Mouse (Mus musculus) liver, embryonic 11.5 days (tissue): ENCODE data around the gene Sec23ip. TPM values are rescaled to one million over a fixed set of nuclear protein-coding genes. Genes with fewer than 3 reads are reported as not detected.
"Not testable (repeated sequence)": the region's sequence is repeated elsewhere in the genome, so short reads cannot be mapped to it uniquely, and the experiment has no call there.

ENCODE experiments used
- ATAC-seq: fragments of 200-750 bp; cut with Nextera tagmentation; replicated peaks from 2 replicates; pipeline ENCODE4 v1.8.0; 2017; ENCODE audit warnings: moderate number of reproducible peaks, mild to moderate bottlenecking, moderate TSS enrichment, moderate library complexity; ENCODE audit not compliant: low FRiP score
- DNase-seq: peaks from one replicate; pipeline ENCODE4 v3.0.0-alpha.2; 2017; ENCODE audit warnings: low spot score
- H3K27ac ChIP-seq: fragments of 300-500 bp; sonication (generic); 2 replicates; pipeline ENCODE4 v1.5.1; 2014; ENCODE audit warnings: mild to moderate bottlenecking, low read depth, low read length, control low read depth
- H3K27me3 ChIP-seq: fragments of 300-500 bp; sonication (generic); replicated peaks from 2 replicates; pipeline ENCODE4 v1.6.1; 2014; ENCODE audit warnings: low read length, mixed read lengths; ENCODE audit not compliant: control insufficient read depth, insufficient read depth
- H3K36me3 ChIP-seq: fragments of 300-500 bp; sonication (generic); 2 replicates; pipeline ENCODE4 v1.6.1; 2014; ENCODE audit warnings: mild to moderate bottlenecking, low read length, moderate library complexity, mixed read lengths; ENCODE audit not compliant: control insufficient read depth, insufficient read depth
- H3K4me1 ChIP-seq: fragments of 300-500 bp; sonication (generic); replicated peaks from 2 replicates; pipeline ENCODE4 v1.6.1; 2014; ENCODE audit warnings: low read length, mixed read lengths; ENCODE audit not compliant: control insufficient read depth, insufficient read depth
- H3K4me2 ChIP-seq: fragments of 300-500 bp; sonication (generic); 2 replicates; pipeline ENCODE4 v1.6.1; 2014; ENCODE audit warnings: mild to moderate bottlenecking, control low read depth, moderate library complexity
- H3K4me3 ChIP-seq: fragments of 300-500 bp; sonication (generic); 2 replicates; pipeline ENCODE4 v1.5.1; 2014; ENCODE audit warnings: low read depth, low read length, control low read depth
- H3K9ac ChIP-seq: fragments of 300-500 bp; sonication (generic); 2 replicates; pipeline ENCODE4 v1.6.1; 2014; ENCODE audit warnings: low read depth, low read length, control low read depth
- H3K9me3 ChIP-seq: fragments of 300-500 bp; sonication (generic); 2 replicates; pipeline ENCODE4 v1.6.1; 2016; ENCODE audit warnings: low read length, inconsistent platforms, mixed read lengths; ENCODE audit not compliant: control insufficient read depth
- WGBS: fragments of 180-500 bp; shearing (Covaris S2); extraction: QIAGEN DNeasy Blood & Tissue Kit; methylation state at CpG from one replicate; pipeline ENCODE4 v1.1.7; 2014; 5-methylcytosine and 5-hydroxymethylcytosine counted together
- polyA plus RNA-seq: library from polyadenylated mRNA; unstranded; fragments of >200 nt; fragmentation: Nextera tagmentation; extraction: Ambion mirVana; gene quantifications from 2 replicates; pipeline ENCODE4 v1.2.1, GENCODE M21; 2014

Gene Sec23ip
- 40.8 and 43.7 TPM in 2 replicates for polyA plus RNA-seq

- H3K36me3 ChIP-seq: peaks cover under 1% of the 10 kb centered on the region; the same call in 1 of the 2 replicates
- no peaks in the 10 kb centered on the region for H3K27me3 ChIP-seq
- H3K4me1 ChIP-seq: peaks cover 41% of the 10 kb centered on the region
- no peaks in the 10 kb centered on the region for H3K9me3 ChIP-seq
- peak within 1 kb of the TSS; percentile 80 for H3K4me2 ChIP-seq
- H3K9ac ChIP-seq: peak within 1 kb of the TSS; percentile 94
- WGBS: under 1% methylated on average over 55 of the region's 55 CpGs
- H3K4me3 ChIP-seq: peak within 1 kb of the TSS; percentile 90
- ATAC-seq (peak; percentile 82), DNase-seq (peak; percentile 92)
- H3K27ac ChIP-seq: peak within 1 kb of the TSS; percentile 87
These were observed at the start of gene Sec23ip for GRCm38 (mm10) chr7:128744684-128745485. Gene Sec23ip, plus strand, starts transcription at chr7:128744943.

- H3K36me3 ChIP-seq: peaks cover 33% of the 10 kb centered on the region
These were observed 44.8 kb upstream of the Sec23ip start for GRCm38 (mm10) chr7:128699959-128700358.

GRCm38 (mm10) chr7:128705735-128706134, 39.0 kb upstream of the Sec23ip start:
- H3K27ac ChIP-seq: no peak overlapping the region

More at GRCm38 (mm10) chr7:128699959-128700358, 44.8 kb upstream of the Sec23ip start:
- H3K4me2 ChIP-seq, H3K9me3 ChIP-seq, H3K27ac ChIP-seq, DNase-seq, H3K4me1 ChIP-seq, H3K4me3 ChIP-seq, H3K9ac ChIP-seq, H3K27me3 ChIP-seq: not testable (repeated sequence)
- WGBS: 73% methylated on average over 6 of the region's 6 CpGs
- ATAC-seq: peak; percentile 62

GRCm38 (mm10) chr7:128717991-128718390, 26.8 kb upstream of the Sec23ip start:
- Histone ChIP-seq H3K4me1 (no peaks in the 10 kb centered on the region), H3K9ac (no peak overlapping the region), H3K4me2 (no peak overlapping the region), H3K27ac (no peak overlapping the region), H3K4me3 (no peak overlapping the region), H3K36me3 (peaks cover 33% of the 10 kb centered on the region), H3K9me3 (no peaks in the 10 kb centered on the region), H3K27me3 (no peaks in the 10 kb centered on the region)
- DNase-seq (no peak), ATAC-seq (no peak)
- 74% methylated on average over 4 of the region's 4 CpGs for WGBS

More at GRCm38 (mm10) chr7:128705735-128706134, 39.0 kb upstream of the Sec23ip start:
- DNase-seq: peak; percentile 59
- ATAC-seq: peak; percentile 61
- Histone ChIP-seq H3K27me3 (no peaks in the 10 kb centered on the region), H3K9ac (no peak overlapping the region), H3K4me3 (no peak overlapping the region), H3K9me3 (no peaks in the 10 kb centered on the region), H3K36me3 (peaks cover 41% of the 10 kb centered on the region), H3K4me2 (no peak overlapping the region), H3K4me1 (no peaks in the 10 kb centered on the region)
- 33% methylated on average over 4 of the region's 4 CpGs for WGBS

GRCm38 (mm10) chr7:128724761-128725160, 20.0 kb upstream of the Sec23ip start:
- H3K36me3 ChIP-seq: peaks cover 2% of the 10 kb centered on the region; the same call in 1 of the 2 replicates
- H3K4me2 ChIP-seq: no peak overlapping the region
- H3K27ac ChIP-seq: no peak overlapping the region
- no peak overlapping the region for H3K4me3 ChIP-seq
- DNase-seq: no peak
- WGBS: 57% methylated on average over 4 of the region's 4 CpGs
- ATAC-seq: peak; percentile 78
- H3K27me3 ChIP-seq: no peaks in the 10 kb centered on the region
- H3K9ac ChIP-seq: no peak overlapping the region
- peaks cover 8% of the 10 kb centered on the region for H3K4me1 ChIP-seq
- no peaks in the 10 kb centered on the region for H3K9me3 ChIP-seq

- Histone ChIP-seq H3K4me3 (no peak overlapping the region), H3K9ac (no peak overlapping the region), H3K4me1 (peaks cover 8% of the 10 kb centered on the region), H3K4me2 (no peak overlapping the region), H3K36me3 (peaks cover 2% of the 10 kb centered on the region; the same call in 1 of the 2 replicates), H3K9me3 (no peaks in the 10 kb centered on the region), H3K27ac (no peak overlapping the region), H3K27me3 (no peaks in the 10 kb centered on the region)
- no peak for DNase-seq
- ATAC-seq: no peak
- 87% methylated on average over 9 of the region's 9 CpGs for WGBS
These were observed 19.6 kb upstream of the Sec23ip start for GRCm38 (mm10) chr7:128725189-128725588.

- H3K27ac ChIP-seq: no peak overlapping the region
- DNase-seq (no peak), ATAC-seq (no peak)
- no peak overlapping the region for H3K9ac ChIP-seq
- no peaks in the 10 kb centered on the region for H3K9me3 ChIP-seq
- peaks cover 10% of the 10 kb centered on the region for H3K4me1 ChIP-seq
- no peak overlapping the region for H3K4me3 ChIP-seq
- no peak overlapping the region for H3K4me2 ChIP-seq
- 81% methylated on average over 10 of the region's 10 CpGs for WGBS
- H3K27me3 ChIP-seq: no peaks in the 10 kb centered on the region
- H3K36me3 ChIP-seq: peaks cover 2% of the 10 kb centered on the region; the same call in 1 of the 2 replicates
These were observed 17.7 kb upstream of the Sec23ip start for GRCm38 (mm10) chr7:128726999-128727398.

- no peak for ATAC-seq
- 65% methylated on average over 5 of the region's 5 CpGs for WGBS
These were observed 17.0 kb upstream of the Sec23ip start for GRCm38 (mm10) chr7:128727701-128728100.

More at GRCm38 (mm10) chr7:128727701-128728100, 17.0 kb upstream of the Sec23ip start:
- Histone ChIP-seq H3K4me3 (no peak overlapping the region), H3K27me3 (no peaks in the 10 kb centered on the region), H3K36me3 (peaks cover 2% of the 10 kb centered on the region; the same call in 1 of the 2 replicates), H3K9ac (no peak overlapping the region), H3K4me1 (peaks cover 10% of the 10 kb centered on the region), H3K9me3 (no peaks in the 10 kb centered on the region), H3K4me2 (no peak overlapping the region), H3K27ac (no peak overlapping the region)
- DNase-seq: no peak
